Mouse (Mus musculus) heart, embryonic 12.5 days (tissue): ENCODE data around the gene Zfp990. TPM values are rescaled to one million over a fixed set of nuclear protein-coding genes. Genes with fewer than 3 reads are reported as not detected.
A peak's percentile ranks its signal among the peaks of the same experiment; 100 is the strongest.
"Not testable (repeated sequence)": the region's sequence is repeated elsewhere in the genome, so short reads cannot be mapped to it uniquely, and the experiment has no call there.

Experiments
- ATAC-seq: fragments of 200-750 bp; cut with Nextera tagmentation; 2 replicates; pipeline ENCODE4 v1.8.0; 2017; ENCODE audit warnings: moderate TSS enrichment, moderate library complexity; ENCODE audit not compliant: insufficient number of reproducible peaks, low FRiP score
- H3K27ac ChIP-seq: fragments of 300-500 bp; sonication (generic); 2 replicates; pipeline ENCODE4 v1.5.1; 2016; ENCODE audit warnings: mild to moderate bottlenecking, moderate library complexity; ENCODE audit not compliant: poor library complexity, severe bottlenecking
- H3K27me3 ChIP-seq: fragments of 300-500 bp; sonication (generic); replicated peaks from 2 replicates; pipeline ENCODE4 v1.6.1; 2016; ENCODE audit warnings: mild to moderate bottlenecking, moderate library complexity
- H3K36me3 ChIP-seq: fragments of 300-500 bp; sonication (generic); 2 replicates; pipeline ENCODE4 v1.6.1; 2016; ENCODE audit warnings: mild to moderate bottlenecking, moderate library complexity
- H3K4me1 ChIP-seq: fragments of 300-500 bp; sonication (generic); replicated peaks from 2 replicates; pipeline ENCODE4 v1.6.1; 2016; ENCODE audit warnings: mild to moderate bottlenecking
- H3K4me2 ChIP-seq: fragments of 300-500 bp; sonication (generic); 2 replicates; pipeline ENCODE4 v1.6.1; 2016; ENCODE audit warnings: mild to moderate bottlenecking, moderate library complexity
- H3K4me3 ChIP-seq: fragments of 300-500 bp; sonication (generic); 2 replicates; pipeline ENCODE4 v1.5.1; 2016; ENCODE audit warnings: mild to moderate bottlenecking
- H3K9ac ChIP-seq: fragments of 300-500 bp; sonication (generic); 2 replicates; pipeline ENCODE4 v1.6.1; 2016; ENCODE audit warnings: mild to moderate bottlenecking, moderate library complexity
- H3K9me3 ChIP-seq: fragments of 300-500 bp; sonication (generic); replicated peaks from 2 replicates; pipeline ENCODE4 v1.6.1; 2016; ENCODE audit warnings: mild to moderate bottlenecking, moderate library complexity
- WGBS: fragments of 180-500 bp; shearing (Covaris S2); methylation state at CpG from one replicate; pipeline ENCODE4 v1.1.7; 2016; 5-methylcytosine and 5-hydroxymethylcytosine counted together
- polyA plus RNA-seq: library from polyadenylated mRNA; unstranded; fragments of >200 nt; fragmentation: Nextera tagmentation; extraction: Ambion mirVana; gene quantifications from 2 replicates; pipeline ENCODE4 v1.2.1, GENCODE M21; 2016

The Zfp990 gene
- polyA plus RNA-seq, 1 experiment from 2014 or later, result not detected

GRCm38 (mm10) chr4:145545106-145545505 lies 34.5 kb downstream of the Zfp990 start:
- peaks cover 39% of the 10 kb centered on the region for H3K9me3 ChIP-seq
- WGBS, result 15% methylated on average over 2 of the region's 2 CpGs

GRCm38 (mm10) chr4:145545734-145546349 lies 35.3 kb downstream of the Zfp990 start:
- not testable (repeated sequence) for H3K36me3 ChIP-seq, H3K27ac ChIP-seq, H3K4me2 ChIP-seq, H3K9ac ChIP-seq, H3K4me3 ChIP-seq, H3K4me1 ChIP-seq, H3K27me3 ChIP-seq, ATAC-seq
- WGBS, result 70% methylated on average over 6 of the region's 6 CpGs
- H3K9me3 ChIP-seq, result peaks cover 42% of the 10 kb centered on the region

More at GRCm38 (mm10) chr4:145545106-145545505, 34.5 kb downstream of the Zfp990 start:
- not testable (repeated sequence) for H3K4me3 ChIP-seq, H3K27me3 ChIP-seq, H3K4me1 ChIP-seq, ATAC-seq, H3K36me3 ChIP-seq, H3K4me2 ChIP-seq, H3K27ac ChIP-seq, H3K9ac ChIP-seq

- ATAC-seq, H3K27me3 ChIP-seq, H3K27ac ChIP-seq, H3K4me2 ChIP-seq, H3K4me3 ChIP-seq, H3K9ac ChIP-seq, H3K36me3 ChIP-seq, H3K4me1 ChIP-seq: not testable (repeated sequence)
- 81% methylated on average over 3 of the region's 3 CpGs for WGBS
- H3K9me3 ChIP-seq, result peaks cover 41% of the 10 kb centered on the region
These were observed 35.9 kb downstream of the Zfp990 start for GRCm38 (mm10) chr4:145546477-145546876.

- Histone ChIP-seq H3K36me3 (no peaks in the 10 kb centered on the region), H3K4me2 (no peak overlapping the region), H3K27ac (no peak overlapping the region), H3K9ac (no peak overlapping the region), H3K9me3 (peaks cover 34% of the 10 kb centered on the region), H3K27me3 (no peaks in the 10 kb centered on the region), H3K4me3 (no peak overlapping the region), H3K4me1 (no peaks in the 10 kb centered on the region)
- ATAC-seq, result no peak
- WGBS, result 54% methylated on average over 1 of the region's 1 CpGs
These were observed 46.1 kb downstream of the Zfp990 start for GRCm38 (mm10) chr4:145556680-145557079.

GRCm38 (mm10) chr4:145559505-145560099 lies 49.0 kb downstream of the Zfp990 start:
- 38% methylated on average over 3 of the region's 3 CpGs for WGBS
- Histone ChIP-seq H3K4me2 (no peak overlapping the region), H3K4me1 (no peaks in the 10 kb centered on the region), H3K9ac (no peak overlapping the region), H3K9me3 (peaks cover 23% of the 10 kb centered on the region), H3K4me3 (no peak overlapping the region), H3K36me3 (no peaks in the 10 kb centered on the region), H3K27ac (no peak overlapping the region), H3K27me3 (no peaks in the 10 kb centered on the region)
- no peak for ATAC-seq

GRCm38 (mm10) chr4:145564111-145564821 lies 53.7 kb downstream of the Zfp990 start:
- Histone ChIP-seq H3K9me3 (peaks cover 25% of the 10 kb centered on the region), H3K4me1 (no peaks in the 10 kb centered on the region), H3K9ac (no peak overlapping the region), H3K27ac (no peak overlapping the region), H3K27me3 (no peaks in the 10 kb centered on the region), H3K4me2 (no peak overlapping the region), H3K36me3 (no peaks in the 10 kb centered on the region), H3K4me3 (no peak overlapping the region)
- no peak for ATAC-seq
- WGBS, result 64% methylated on average over 3 of the region's 3 CpGs

- not testable (repeated sequence) for H3K36me3 ChIP-seq, H3K27me3 ChIP-seq, H3K9ac ChIP-seq, H3K4me1 ChIP-seq, H3K4me3 ChIP-seq, H3K27ac ChIP-seq, ATAC-seq, H3K4me2 ChIP-seq
- peaks cover 15% of the 10 kb centered on the region for H3K9me3 ChIP-seq
- 80% methylated on average over 8 of the region's 10 CpGs for WGBS
These were observed 59.9 kb downstream of the Zfp990 start for GRCm38 (mm10) chr4:145570461-145570860.

- H3K36me3 ChIP-seq, ATAC-seq, H3K4me3 ChIP-seq, H3K27ac ChIP-seq, H3K4me1 ChIP-seq, H3K27me3 ChIP-seq, H3K9ac ChIP-seq, H3K4me2 ChIP-seq: not testable (repeated sequence)
- peaks cover 20% of the 10 kb centered on the region for H3K9me3 ChIP-seq
- 84% methylated on average over 8 of the region's 8 CpGs for WGBS
These were observed 66.1 kb downstream of the Zfp990 start for GRCm38 (mm10) chr4:145576623-145577022.

GRCm38 (mm10) chr4:145580333-145580732 lies 69.8 kb downstream of the Zfp990 start:
- ATAC-seq, result peak; percentile 41; the same call in 1 of the 2 replicates
- H3K4me1 ChIP-seq, H3K4me2 ChIP-seq, H3K27me3 ChIP-seq, H3K4me3 ChIP-seq, H3K36me3 ChIP-seq, H3K9ac ChIP-seq, H3K27ac ChIP-seq, H3K9me3 ChIP-seq: not testable (repeated sequence)
- WGBS, result 67% methylated on average over 1 of the region's 1 CpGs

GRCm38 (mm10) chr4:145585078-145585477 lies 74.5 kb downstream of the Zfp990 start, which contains the start of gene Gm13212:
Gene Gm13212, plus strand, starts transcription at chr4:145585166.
- ATAC-seq, result peak; percentile 63; the same call in 1 of the 2 replicates
- 15% methylated on average over 11 of the region's 11 CpGs for WGBS
- H3K4me1 ChIP-seq, H3K36me3 ChIP-seq, H3K9me3 ChIP-seq, H3K27ac ChIP-seq, H3K27me3 ChIP-seq: not testable (repeated sequence)
- Histone ChIP-seq H3K4me3 (peak within 1 kb of the TSS; percentile 49), H3K4me2 (peak within 1 kb of the TSS; percentile 64), H3K9ac (peak within 1 kb of the TSS; percentile 56)

- not testable (repeated sequence) for H3K27me3 ChIP-seq, H3K9me3 ChIP-seq, H3K27ac ChIP-seq, H3K36me3 ChIP-seq, H3K9ac ChIP-seq, H3K4me1 ChIP-seq
- Histone ChIP-seq H3K4me3 (peak overlapping the region; percentile 49; the same call in 1 of the 2 replicates), H3K4me2 (peak overlapping the region; percentile 64)
- WGBS, result 64% methylated on average over 2 of the region's 2 CpGs
- 0 out of 2 replicates have a peak, but pooled peaks have one; percentile 53 for ATAC-seq
These were observed 75.5 kb downstream of the Zfp990 start for GRCm38 (mm10) chr4:145586046-145586445.
